Mouse (Mus musculus) small intestine, adult 2 months (tissue): ENCODE measurements at regions not wholly inside any gene's neighbourhood (a gene's known extent, or its start where the extent isn't known, plus 50 kb on each side); places are given as distances from the start of the nearest gene placed in this dataset.

ENCODE experiments used
- CTCF ChIP-seq: fragments of 200-500 bp; IDR thresholded peaks from 2 replicates; pipeline ENCODE4 v1.5.1; 2012; ENCODE audit warnings: low read depth, mild to moderate bottlenecking, control low read depth, inconsistent platforms, low read length, moderate library complexity, mixed read lengths; ENCODE audit not compliant: insufficient replicate concordance, insufficient read length; ENCODE audit errors: extremely low read depth
- POLR2A ChIP-seq: fragments of 200-500 bp; IDR thresholded peaks from 2 replicates; pipeline ENCODE4 v1.6.1; 2012; ENCODE audit warnings: low read depth, mild to moderate bottlenecking, control low read depth, inconsistent platforms, low read length, moderate library complexity

- TF ChIP-seq CTCF (no peak), POLR2A (no peak)
These were observed 80.7 kb upstream of the Map9 start for GRCm38 (mm10) chr3:82276977-82277714.
